Mouse (Mus musculus) CD4-positive naive resting alpha-beta T cell, adult 76 days (primary cell): Measurements from ENCODE around the gene Suclg1. TPM values are rescaled to one million over a fixed set of nuclear protein-coding genes. Genes with fewer than 3 reads are reported as not detected.

Experiments used
- total RNA-seq: library from RNA; stranded (reverse); gene quantifications from one replicate; pipeline ENCODE4 v1.2.4, GENCODE M21; 2023

The Suclg1 gene
- total RNA-seq = 36.5 TPM

DNA sequence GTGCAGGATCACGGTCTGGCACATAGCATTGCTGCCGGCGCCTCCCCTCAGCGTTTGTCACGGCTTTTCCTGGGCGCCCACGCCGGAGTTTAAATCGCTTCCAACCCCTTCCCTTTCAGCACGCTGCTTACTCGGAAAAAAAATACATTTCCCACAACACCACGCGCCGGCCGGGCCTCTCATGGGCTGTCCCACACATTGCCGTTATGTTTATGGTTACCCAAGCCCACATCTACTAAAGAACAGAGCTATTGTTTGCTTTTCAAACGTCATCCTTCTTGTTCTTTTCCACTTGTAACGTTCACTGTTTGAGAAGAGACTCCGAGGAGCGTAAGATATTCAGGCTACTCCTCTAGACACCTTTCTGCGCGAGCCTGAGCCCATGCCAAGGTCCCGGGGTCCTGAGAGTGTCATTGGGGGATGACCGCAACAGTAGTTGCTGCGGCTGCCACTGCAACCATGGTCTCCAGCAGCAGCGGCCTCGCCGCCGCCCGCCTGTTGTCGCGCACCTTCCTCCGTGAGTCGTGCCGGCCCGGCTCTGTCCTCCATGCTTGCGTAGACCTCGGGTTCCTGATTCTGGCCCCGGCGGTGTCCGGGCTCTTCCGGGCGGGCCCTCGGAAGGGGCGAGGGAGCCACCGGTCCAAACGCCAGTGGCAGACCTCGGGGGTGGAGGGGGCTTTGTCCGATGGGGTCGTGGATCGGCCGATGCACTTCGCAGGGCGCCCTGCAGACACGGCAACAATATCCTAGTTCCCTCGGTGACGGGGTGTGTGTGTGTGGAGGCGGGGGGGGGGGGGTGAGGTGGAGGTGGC is at the start of gene Suclg1:
Gene Suclg1, plus strand, starts transcription at position 146 of the 812 bp plus-strand sequence.

DNA sequence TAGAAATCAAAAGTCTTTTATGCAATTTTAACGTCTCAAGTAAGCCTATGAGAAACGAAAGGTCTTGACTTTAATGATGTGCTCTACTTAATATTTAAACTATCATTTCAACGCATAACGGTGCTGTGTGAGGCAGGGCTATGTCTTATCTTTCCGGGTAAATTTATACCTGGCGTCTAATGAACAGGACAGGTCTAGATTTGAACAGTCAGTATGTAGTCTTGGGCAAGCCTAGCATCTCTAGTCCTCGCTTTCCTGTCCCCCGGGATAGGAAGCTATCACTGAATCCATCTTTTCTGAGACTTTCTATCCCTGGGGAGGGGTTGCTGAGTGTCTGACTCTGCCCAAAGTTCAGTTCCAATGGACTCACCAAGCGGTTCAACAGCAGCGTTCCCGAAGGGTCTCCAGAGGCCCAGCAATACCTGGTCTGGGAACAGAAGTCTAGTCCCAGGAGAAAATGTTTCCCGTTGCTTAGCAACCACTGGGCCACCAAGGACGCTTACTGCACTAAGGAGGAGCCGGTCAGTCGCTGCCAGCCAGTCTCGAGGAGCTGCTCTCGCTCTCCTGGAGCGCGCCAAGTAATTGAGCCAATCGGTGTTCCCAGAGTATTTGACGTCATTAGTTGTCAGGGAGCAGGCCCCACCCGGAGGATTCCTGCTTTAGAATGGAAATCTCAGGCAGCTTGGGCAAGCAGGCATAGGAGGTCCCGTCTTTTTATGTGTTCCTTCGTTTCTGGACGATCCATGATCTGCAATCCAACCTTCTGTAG is 26.8 kb upstream of the Suclg1 start, which contains the start of gene Dnah6:
Gene Dnah6, minus strand, starts transcription at position 463 of the 769 bp plus-strand sequence.

Other genes with a start within 250 kb of the Suclg1 start
- gene Dnah6, start 26.7 kb upstream of the Suclg1 start, total RNA-seq = not detected
- gene 4931417E11Rik, start 221.3 kb downstream of the Suclg1 start, total RNA-seq = not detected